Mouse (Mus musculus): Measurements from ENCODE around the gene Dock7. TPM values are rescaled to one million over a fixed set of nuclear protein-coding genes. Genes with fewer than 3 reads are reported as not detected.

Dock7 gene
- total and polyA plus RNA-seq, 3 experiments: 0.30 TPM; not detected in 2

DNA sequence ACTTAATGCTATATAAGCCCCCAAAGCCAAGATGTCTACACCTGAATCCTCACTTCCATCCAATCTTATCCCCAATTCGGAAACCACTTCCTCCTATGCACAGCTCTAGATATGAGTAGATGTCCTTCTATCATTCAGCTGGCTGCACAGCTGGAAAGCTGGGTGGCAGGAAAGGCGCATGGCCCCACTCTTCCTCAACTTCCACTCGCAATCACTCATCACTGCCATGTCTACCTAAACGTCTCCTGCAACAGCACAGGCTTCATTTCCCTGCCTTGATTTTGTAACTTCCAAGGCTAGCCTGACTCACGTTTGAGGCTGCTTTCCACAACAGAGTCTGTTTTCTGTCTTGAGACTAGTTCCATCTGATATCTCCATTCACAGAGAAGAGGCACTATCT is 1.7 kb downstream of the Dock7 start:
- no peak for DNase-seq (ENCODE audit: extremely low read depth)
- TF ChIP-seq CHD2 (IDR thresholded peaks at IDR 0.05; ENCODE audit: low read length) (no peak), KAT2A (IDR thresholded peaks at IDR 0.05; ENCODE audit: insufficient replicate concordance, low read length) (no peak), ETS1 (conservative IDR thresholded peaks at IDR 0.05; ENCODE audit: low read depth, low read length) (no peak), RAD21 (IDR thresholded peaks at IDR 0.05; ENCODE audit: low read depth, low read length) (no peak)
- H3K79me2 ChIP-seq (replicated peaks; ENCODE audit: control insufficient read depth, extremely low read depth, insufficient read depth, poor library complexity, severe bottlenecking): no peaks in the 10 kb centered on the region
- H3K9me3 ChIP-seq (replicated peaks; ENCODE audit: low read length): peaks cover 56% of the 10 kb centered on the region
- H3K4me2 ChIP-seq (ENCODE audit: insufficient read depth, low read depth, poor library complexity, severe bottlenecking): no peak overlapping the region
- in situ Hi-C loops (cut with MboI; ENCODE audit: low pct_ligation_motif_present, low pct_unique_long_range_greater_than_20kb, low sequenced_read_pairs) (no loop called here), dilution Hi-C loops (cut with MboI; ENCODE audit: extremely low pct_ligation_motif_present, extremely low pct_unique_long_range_greater_than_20kb, low sequenced_read_pairs) (no loop called here)
- H3K27me3 ChIP-seq (replicated peaks): no peaks in the 10 kb centered on the region
- H3K27ac ChIP-seq (ENCODE audit: insufficient read depth, low read depth): no peak overlapping the region
- H3K4me1 ChIP-seq (ENCODE audit: control insufficient read depth in 1 of 2, insufficient read depth in 2 of 2): no peaks in the 10 kb centered on the region
- no peak overlapping the region for H3K9ac ChIP-seq (ENCODE audit: insufficient read depth, low read depth)
- no peaks in the 10 kb centered on the region for H3K36me3 ChIP-seq (replicated peaks in 1 of 2; ENCODE audit: control insufficient read depth in 1 of 2, insufficient read depth in 1 of 2, low read length in 1 of 2)
- no peak overlapping the region for H3K4me3 ChIP-seq (replicated peaks in 1 of 3; ENCODE audit: low read depth in 2 of 3, low read length in 2 of 3, poor library complexity in 1 of 3)

DNA sequence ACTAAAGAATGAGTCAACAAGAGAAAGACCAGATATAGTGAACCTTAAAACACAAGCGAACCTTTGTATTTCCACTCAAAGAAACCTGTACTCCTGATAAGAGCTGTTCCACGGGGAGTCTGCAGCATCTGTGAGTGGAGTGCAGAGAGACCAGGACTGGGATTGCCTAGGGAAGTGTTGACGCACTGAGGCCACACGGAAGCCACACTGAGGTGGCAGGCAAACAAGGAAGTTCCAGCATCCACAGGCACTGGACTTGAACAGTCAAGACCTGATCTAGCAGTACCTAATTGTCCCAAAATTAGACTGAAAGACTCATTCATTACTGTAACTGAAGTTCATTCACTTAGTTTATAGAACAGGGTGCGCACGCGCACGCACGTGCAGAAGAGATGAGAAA is 4.9 kb downstream of the Dock7 start:
- no peak for DNase-seq (ENCODE audit: extremely low read depth)
- dilution Hi-C loops (cut with MboI; ENCODE audit: extremely low pct_ligation_motif_present, extremely low pct_unique_long_range_greater_than_20kb, low sequenced_read_pairs): no loop called here
- H3K4me1 ChIP-seq (ENCODE audit: control insufficient read depth in 1 of 2, insufficient read depth in 2 of 2): no peaks in the 10 kb centered on the region
- no peaks in the 10 kb centered on the region for H3K27me3 ChIP-seq (replicated peaks)
- no peak overlapping the region for H3K27ac ChIP-seq (ENCODE audit: insufficient read depth, low read depth)
- no peak overlapping the region for H3K4me2 ChIP-seq (ENCODE audit: insufficient read depth, low read depth, poor library complexity, severe bottlenecking)
- TF ChIP-seq JUND (conservative IDR thresholded peaks at IDR 0.05; ENCODE audit: low read depth, low read length): no peak
- no peak for TF ChIP-seq JUN (IDR thresholded peaks at IDR 0.05; ENCODE audit: insufficient read depth, low read depth, low read length)
- no peak for TF ChIP-seq CHD1 (IDR thresholded peaks at IDR 0.05; ENCODE audit: low read depth, low read length)
- TF ChIP-seq PAX5 (IDR thresholded peaks at IDR 0.05; ENCODE audit: low read length): no peak
- TF ChIP-seq TBP (conservative IDR thresholded peaks at IDR 0.05; ENCODE audit: low read depth, low read length): no peak
- TF ChIP-seq USF1 (IDR thresholded peaks at IDR 0.05; ENCODE audit: low read depth, low read length): no peak
- TF ChIP-seq POLR2AphosphoS2 (IDR thresholded peaks at IDR 0.05; ENCODE audit: low read depth, low read length): no peak
- no peak for TF ChIP-seq ELF1 (IDR thresholded peaks at IDR 0.05; ENCODE audit: low read depth, low read length)
- no peak for TF ChIP-seq CTCF (conservative IDR thresholded peaks at IDR 0.05 in 1 of 2, IDR thresholded peaks at IDR 0.05 in 1 of 2; ENCODE audit: low read depth in 2 of 2, low read length in 2 of 2)
- no peak for TF ChIP-seq UBTF (IDR thresholded peaks at IDR 0.05; ENCODE audit: low read depth, low read length)
- no peak for TF ChIP-seq MEF2A (IDR thresholded peaks at IDR 0.05; ENCODE audit: borderline replicate concordance, low read depth, low read length)
- no peak for TF ChIP-seq CHD2 (IDR thresholded peaks at IDR 0.05; ENCODE audit: low read length)
- TF ChIP-seq MAFK (IDR thresholded peaks at IDR 0.05; ENCODE audit: insufficient replicate concordance, low read length): no peak
- no peak for TF ChIP-seq RCOR1 (conservative IDR thresholded peaks at IDR 0.05; ENCODE audit: low read depth, low read length)
- TF ChIP-seq HCFC1 (IDR thresholded peaks at IDR 0.05; ENCODE audit: low read depth, low read length): no peak
- TF ChIP-seq IRF4 (IDR thresholded peaks at IDR 0.05; ENCODE audit: low read depth, low read length): no peak
- no peak for TF ChIP-seq SMC3 (IDR thresholded peaks at IDR 0.05; ENCODE audit: low read depth, low read length)
- TF ChIP-seq EP300 (IDR thresholded peaks at IDR 0.05; ENCODE audit: low read length): no peak
- H3K9ac ChIP-seq (ENCODE audit: insufficient read depth, low read depth): no peak overlapping the region
- peaks cover 49% of the 10 kb centered on the region for H3K9me3 ChIP-seq (replicated peaks; ENCODE audit: low read length)
- in situ Hi-C loops (cut with MboI; ENCODE audit: low pct_ligation_motif_present, low pct_unique_long_range_greater_than_20kb, low sequenced_read_pairs): no loop called here
- H3K79me2 ChIP-seq (replicated peaks; ENCODE audit: control insufficient read depth, extremely low read depth, insufficient read depth, poor library complexity, severe bottlenecking): no peaks in the 10 kb centered on the region
- no peak overlapping the region for H3K4me3 ChIP-seq (replicated peaks in 1 of 3; ENCODE audit: low read depth in 2 of 3, low read length in 2 of 3, poor library complexity in 1 of 3)
- no peaks in the 10 kb centered on the region for H3K36me3 ChIP-seq (replicated peaks in 1 of 2; ENCODE audit: control insufficient read depth in 1 of 2, insufficient read depth in 1 of 2, low read length in 1 of 2)
